Mouse (Mus musculus) embryonic facial prominence, embryonic 11.5 days (tissue): ENCODE results near the gene Bach2. TPM values are rescaled to one million over a fixed set of nuclear protein-coding genes. Genes with fewer than 3 reads are reported as not detected.

Experiments used
- ATAC-seq: fragments of 200-750 bp; cut with Nextera tagmentation; replicated peaks from 2 replicates; pipeline ENCODE4 v1.8.0; 2017; ENCODE audit warnings: low read depth; ENCODE audit not compliant: insufficient number of reproducible peaks, low FRiP score, low TSS enrichment
- DNase-seq: peaks from one replicate; pipeline ENCODE4 v3.0.0-alpha.2; 2015; ENCODE audit warnings: low spot score
- H3K27ac ChIP-seq: fragments of 300-500 bp; sonication (generic); replicated peaks from 2 replicates; pipeline ENCODE4 v1.5.1; 2014; ENCODE audit warnings: mild to moderate bottlenecking, low read depth, low read length, control low read depth
- H3K27me3 ChIP-seq: fragments of 300-500 bp; sonication (generic); 2 replicates; pipeline ENCODE4 v1.6.1; 2014; ENCODE audit warnings: mild to moderate bottlenecking, low read length, moderate library complexity, mixed read lengths; ENCODE audit not compliant: control insufficient read depth, insufficient read depth
- H3K36me3 ChIP-seq: fragments of 300-500 bp; sonication (generic); replicated peaks from 2 replicates; pipeline ENCODE4 v1.6.1; 2014; ENCODE audit warnings: low read depth, mild to moderate bottlenecking, low read length, moderate library complexity, mixed read lengths; ENCODE audit not compliant: control insufficient read depth, insufficient read depth
- H3K4me1 ChIP-seq: fragments of 300-500 bp; sonication (generic); 2 replicates; pipeline ENCODE4 v1.6.1; 2014; ENCODE audit warnings: low read length, mixed read lengths; ENCODE audit not compliant: control insufficient read depth, insufficient read depth
- H3K4me2 ChIP-seq: fragments of 300-500 bp; sonication (generic); 2 replicates; pipeline ENCODE4 v1.6.1; 2014; ENCODE audit warnings: low read depth, mild to moderate bottlenecking, control low read depth, low read length, moderate library complexity
- H3K4me3 ChIP-seq: fragments of 300-500 bp; sonication (generic); 2 replicates; pipeline ENCODE4 v1.5.1; 2014; ENCODE audit warnings: low read depth, low read length, control low read depth
- H3K9ac ChIP-seq: fragments of 300-500 bp; sonication (generic); replicated peaks from 2 replicates; pipeline ENCODE4 v1.6.1; 2014; ENCODE audit warnings: mild to moderate bottlenecking, control low read depth, low read length
- H3K9me3 ChIP-seq: fragments of 300-500 bp; sonication (generic); replicated peaks from 2 replicates; pipeline ENCODE4 v1.6.1; 2016; ENCODE audit warnings: mild to moderate bottlenecking, low read length, inconsistent platforms, mixed read lengths; ENCODE audit not compliant: control insufficient read depth
- WGBS: fragments of 180-500 bp; shearing (Covaris S2); extraction: QIAGEN DNeasy Blood & Tissue Kit; methylation state at CpG from one replicate; pipeline ENCODE4 v1.1.7; 2014; 5-methylcytosine and 5-hydroxymethylcytosine counted together
- polyA plus RNA-seq: library from polyadenylated mRNA; unstranded; fragments of >200 nt; fragmentation: Nextera tagmentation; extraction: Ambion mirVana; gene quantifications from 2 replicates; pipeline ENCODE4 v1.2.1, GENCODE M21; 2014

The Bach2 gene
- polyA plus RNA-seq, 1 experiment from 2014 or later: 11.5 TPM

DNA sequence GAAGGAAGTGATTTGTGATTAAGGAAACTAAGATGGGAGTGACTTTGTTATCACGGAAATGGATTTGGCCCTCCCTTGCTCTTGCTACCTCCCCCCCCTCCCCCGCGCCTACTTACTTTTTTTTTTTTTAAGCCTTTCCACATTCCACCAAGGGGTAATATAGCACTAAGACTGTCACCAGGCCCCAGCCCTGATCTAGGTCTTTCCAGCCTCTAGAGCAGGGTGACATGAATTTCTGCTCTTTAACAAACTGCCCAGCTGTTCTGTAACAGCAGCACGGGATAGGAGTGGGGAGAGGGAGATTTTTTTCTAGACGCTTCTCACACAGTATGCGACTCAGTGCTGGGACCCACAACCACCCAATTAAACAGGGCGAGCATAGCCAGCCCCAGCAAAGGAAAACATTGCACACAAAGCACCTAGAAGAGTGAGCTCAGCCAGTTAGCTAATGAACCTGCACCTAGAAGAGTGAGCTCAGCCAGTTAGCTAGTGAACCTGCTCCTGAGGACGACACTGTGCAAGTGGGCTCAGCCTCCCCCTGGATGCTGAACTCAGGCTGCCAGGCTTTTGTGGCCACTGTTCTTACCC is 10.5 kb upstream of the Bach2 start:
- no peak for ATAC-seq
- WGBS: 64% methylated on average over 8 of the region's 8 CpGs

DNA sequence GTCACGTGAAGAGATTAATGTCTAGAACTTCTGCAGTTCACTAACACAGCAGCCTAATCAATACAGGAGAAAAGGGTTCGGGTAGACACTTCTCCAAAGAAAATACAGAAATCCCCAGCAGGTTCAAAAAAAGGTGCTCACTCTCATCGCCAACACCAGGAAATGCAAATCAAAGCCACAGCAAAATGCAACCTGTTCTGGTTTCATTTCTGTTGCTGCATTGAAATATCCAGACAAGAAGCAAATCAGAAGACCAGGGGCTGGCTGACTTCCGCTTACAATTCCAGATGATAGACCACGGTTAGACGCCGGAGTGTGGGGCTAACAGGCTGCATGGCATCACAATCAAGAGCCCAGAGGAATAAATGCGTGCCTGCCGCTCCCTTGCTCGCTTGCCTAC is 9.3 kb upstream of the Bach2 start:
- H3K4me3 ChIP-seq: no peak overlapping the region
- ATAC-seq (no peak), DNase-seq (no peak)
- no peak overlapping the region for H3K4me2 ChIP-seq
- 84% methylated on average over 10 of the region's 10 CpGs for WGBS
- H3K9me3 ChIP-seq: no peaks in the 10 kb centered on the region
- no peak overlapping the region for H3K27ac ChIP-seq
- no peak overlapping the region for H3K9ac ChIP-seq
- no peaks in the 10 kb centered on the region for H3K27me3 ChIP-seq
- no peaks in the 10 kb centered on the region for H3K4me1 ChIP-seq
- H3K36me3 ChIP-seq: no peaks in the 10 kb centered on the region

More for the DNA sequence above, 10.5 kb upstream of the Bach2 start:
- Histone ChIP-seq H3K4me1 (no peaks in the 10 kb centered on the region), H3K4me3 (no peak overlapping the region), H3K27ac (no peak overlapping the region), H3K9me3 (no peaks in the 10 kb centered on the region), H3K36me3 (no peaks in the 10 kb centered on the region), H3K4me2 (no peak overlapping the region), H3K27me3 (no peaks in the 10 kb centered on the region), H3K9ac (no peak overlapping the region; the same call in 1 of the 2 replicates)
- no peak for DNase-seq

DNA sequence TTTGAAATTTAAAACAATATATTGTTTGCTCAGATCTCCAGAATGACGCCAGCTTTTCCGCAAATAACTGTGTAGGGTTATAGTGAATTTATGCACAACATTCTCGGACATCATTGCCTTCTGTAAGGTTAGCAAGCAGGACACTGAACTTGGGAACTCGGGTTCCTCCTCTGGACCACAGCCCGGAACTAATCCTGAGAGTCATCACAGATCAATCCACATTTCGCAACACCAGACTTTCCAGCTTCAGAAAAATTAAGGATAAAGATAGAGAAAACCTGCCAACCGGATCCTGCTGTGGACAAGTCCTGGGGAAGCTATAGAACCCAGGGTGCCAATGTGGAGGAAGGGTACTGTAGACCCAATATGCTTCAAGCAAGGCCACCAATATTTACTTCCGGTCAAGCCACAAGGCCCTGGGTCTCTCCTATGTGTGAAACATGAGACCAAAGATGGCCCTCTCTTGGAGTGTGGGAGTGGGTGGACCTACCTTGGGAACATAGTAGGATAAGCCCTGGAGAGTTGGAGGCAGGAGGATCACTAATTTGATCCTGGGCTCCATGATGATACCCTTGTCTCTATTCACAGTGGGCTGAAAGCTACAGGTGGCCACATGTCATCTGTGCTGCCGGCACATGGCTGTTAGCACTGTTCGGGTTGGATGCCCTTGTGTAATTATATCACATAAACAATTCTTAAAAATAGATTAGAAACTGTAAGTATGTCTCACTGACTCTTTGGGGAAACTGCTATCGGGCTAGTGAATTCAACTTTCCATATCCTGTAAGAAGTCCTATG is 7.1 kb upstream of the Bach2 start:
- no peak overlapping the region for H3K9ac ChIP-seq
- DNase-seq (no peak), ATAC-seq (no peak)
- H3K27ac ChIP-seq: no peak overlapping the region
- H3K4me3 ChIP-seq: no peak overlapping the region
- WGBS: 88% methylated on average over 11 of the region's 11 CpGs
- H3K36me3 ChIP-seq: no peaks in the 10 kb centered on the region
- H3K9me3 ChIP-seq: no peaks in the 10 kb centered on the region
- H3K4me1 ChIP-seq: no peaks in the 10 kb centered on the region
- H3K27me3 ChIP-seq: no peaks in the 10 kb centered on the region
- no peak overlapping the region for H3K4me2 ChIP-seq

DNA sequence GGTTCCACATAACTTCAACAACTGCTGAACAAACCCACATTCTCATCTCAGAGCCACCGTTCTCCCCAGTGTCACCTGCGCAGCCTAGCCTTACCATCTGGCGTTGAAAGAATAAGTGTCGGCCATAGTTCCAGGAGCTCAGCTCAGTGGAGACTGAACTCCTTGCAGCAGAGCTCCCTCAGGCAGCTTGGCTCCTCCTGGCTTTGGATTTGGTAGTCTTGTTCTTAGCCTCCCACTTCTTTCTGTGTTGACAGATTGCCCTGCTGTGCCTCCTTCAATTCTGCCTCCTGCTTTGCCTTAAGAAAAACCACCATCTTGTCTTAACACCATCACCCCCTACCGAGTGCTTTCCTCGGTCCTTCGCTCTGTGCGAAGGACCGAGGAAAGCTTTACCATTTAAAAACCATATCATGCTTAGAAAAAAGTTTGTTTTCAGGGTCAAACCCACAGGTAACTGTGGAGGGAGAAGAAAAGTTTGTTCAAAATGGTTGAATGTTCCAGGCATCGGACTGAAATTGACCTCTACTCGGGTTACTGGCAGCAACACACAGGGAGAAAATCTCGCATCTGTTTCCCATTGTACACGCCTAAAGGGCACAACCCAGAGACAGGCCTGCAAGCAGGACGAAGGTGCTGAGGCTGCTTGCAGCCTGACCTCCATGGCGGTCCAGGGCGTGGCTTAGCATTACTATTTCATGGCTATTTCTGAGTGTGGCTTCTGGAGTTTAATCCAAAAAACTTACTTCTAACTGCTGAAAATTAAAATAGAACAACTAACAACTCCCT is 2.5 kb upstream of the Bach2 start:
- H3K4me1 ChIP-seq: no peaks in the 10 kb centered on the region; the same call in 1 of the 2 replicates
- no peak overlapping the region; the same call in 1 of the 2 replicates for H3K9ac ChIP-seq
- DNase-seq: peak; percentile 75
- WGBS: 40% methylated on average over 16 of the region's 16 CpGs
- no peaks in the 10 kb centered on the region for H3K27me3 ChIP-seq
- H3K4me2 ChIP-seq: no peak overlapping the region
- no peak for ATAC-seq
- no peaks in the 10 kb centered on the region for H3K9me3 ChIP-seq
- H3K4me3 ChIP-seq: no peak overlapping the region
- H3K36me3 ChIP-seq: no peaks in the 10 kb centered on the region
- no peak overlapping the region for H3K27ac ChIP-seq

DNA sequence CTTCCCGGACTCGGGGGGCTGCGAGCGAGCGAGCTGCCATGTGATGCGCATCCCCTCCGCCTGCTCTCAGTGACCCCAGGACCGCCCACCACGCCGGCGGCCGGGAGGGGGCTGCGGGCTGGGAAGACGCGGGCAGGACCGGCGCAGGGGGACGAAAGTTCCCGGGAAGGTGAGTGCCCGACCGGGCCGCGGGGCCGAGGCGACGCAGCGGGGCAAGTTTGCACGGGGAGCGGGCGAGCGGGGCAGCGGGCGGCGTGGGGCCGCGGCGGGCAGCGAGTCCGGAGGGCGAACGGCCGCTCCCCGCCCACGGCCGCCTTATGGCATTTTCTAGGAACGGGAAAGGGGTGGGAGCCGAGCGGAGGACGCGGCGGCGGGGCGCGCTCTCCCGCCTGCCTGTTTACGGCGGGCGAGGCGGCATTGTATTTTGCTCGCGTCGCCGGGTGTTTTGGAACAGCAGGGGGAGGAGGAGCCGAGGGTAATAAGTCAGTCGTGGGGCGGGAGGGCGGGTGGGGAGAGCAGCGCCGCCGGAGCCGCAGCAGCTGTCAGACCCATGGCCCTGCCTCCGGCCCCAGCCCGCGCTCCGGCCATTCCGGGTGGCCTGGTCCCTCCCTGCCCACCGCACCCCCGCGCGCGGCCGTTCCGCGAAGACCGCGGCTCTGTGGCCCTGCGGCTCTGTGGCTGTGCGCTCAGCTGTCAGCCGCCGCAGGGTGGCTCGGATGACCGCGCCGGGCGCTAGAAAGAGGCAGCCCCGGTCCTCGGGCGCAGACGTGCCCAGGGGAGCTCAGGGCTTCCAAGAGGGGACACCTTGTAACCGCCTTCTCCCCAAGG is 531 bp downstream of the Bach2 start:
- peak overlapping the region; percentile 91 for H3K4me3 ChIP-seq
- DNase-seq (peak; percentile 72), ATAC-seq (peak; percentile 54)
- H3K27ac ChIP-seq: peak overlapping the region; percentile 89
- H3K9me3 ChIP-seq: no peaks in the 10 kb centered on the region
- peak overlapping the region; percentile 88 for H3K9ac ChIP-seq
- peak overlapping the region; percentile 83 for H3K4me2 ChIP-seq
- under 1% methylated on average over 70 of the region's 100 CpGs for WGBS
- H3K27me3 ChIP-seq: no peaks in the 10 kb centered on the region
- H3K4me1 ChIP-seq: peaks cover 12% of the 10 kb centered on the region
- H3K36me3 ChIP-seq: no peaks in the 10 kb centered on the region

DNA sequence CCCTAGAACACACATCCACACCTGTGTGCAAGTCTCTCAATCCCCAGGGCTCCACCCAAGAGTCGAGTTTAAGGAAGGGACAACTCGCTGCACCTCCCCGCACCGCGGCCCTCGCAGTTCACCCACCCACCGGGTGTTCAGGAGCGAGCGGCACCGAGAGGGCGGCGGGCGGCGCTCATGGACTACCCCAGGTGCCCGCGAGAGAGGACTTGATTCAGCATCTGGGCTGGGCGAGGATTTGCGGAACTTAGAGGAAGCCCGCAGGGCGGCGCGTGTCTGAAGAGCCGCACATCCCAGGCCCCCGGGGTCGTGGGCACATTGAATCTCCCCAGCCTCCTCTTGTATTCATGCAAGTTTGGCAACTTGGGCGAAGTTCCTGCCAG is 1.1 kb downstream of the Bach2 start:
- peak overlapping the region; percentile 83 for H3K4me2 ChIP-seq
- peaks cover 14% of the 10 kb centered on the region for H3K4me1 ChIP-seq
- H3K4me3 ChIP-seq: peak overlapping the region; percentile 91
- no peaks in the 10 kb centered on the region for H3K36me3 ChIP-seq
- H3K27me3 ChIP-seq: no peaks in the 10 kb centered on the region
- H3K9ac ChIP-seq: peak overlapping the region; percentile 88
- DNase-seq (peak; percentile 76), ATAC-seq (no peak; the same call in none of the 2 replicates)
- peak overlapping the region; percentile 89 for H3K27ac ChIP-seq
- no peaks in the 10 kb centered on the region for H3K9me3 ChIP-seq
- 0% methylated on average over 26 of the region's 26 CpGs for WGBS

DNA sequence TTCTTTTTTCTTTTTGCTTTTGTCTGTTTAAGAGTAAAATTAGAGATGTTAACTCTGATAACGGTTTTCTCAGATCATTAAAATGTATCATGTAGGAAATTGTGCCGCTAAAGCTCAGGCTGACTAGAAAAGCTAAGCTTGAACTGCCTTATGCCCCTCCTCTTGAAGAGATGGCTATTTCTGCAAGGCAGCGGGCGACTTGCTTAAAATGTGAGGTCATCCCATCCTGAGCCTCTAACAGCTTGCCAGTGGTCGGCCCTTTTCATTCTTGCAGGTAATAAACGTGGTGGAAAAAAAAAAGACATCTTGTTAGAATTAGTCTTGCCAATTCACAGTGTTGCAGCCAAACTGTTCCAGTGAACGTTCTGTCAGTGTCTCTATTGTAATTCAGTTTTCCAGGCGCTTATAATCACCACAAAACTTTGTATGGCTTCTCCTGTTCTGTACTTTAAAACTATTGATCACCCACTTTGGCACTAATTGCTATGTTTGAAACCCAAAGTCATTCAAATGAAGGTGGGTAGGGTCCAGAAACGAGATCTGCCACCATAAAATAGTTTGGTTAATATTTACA is 1.9 kb downstream of the Bach2 start:
- no peak overlapping the region; the same call in 1 of the 2 replicates for H3K9ac ChIP-seq
- no peak for DNase-seq
- H3K27ac ChIP-seq: no peak overlapping the region
- ATAC-seq: no peak
- peak overlapping the region; percentile 91 for H3K4me3 ChIP-seq
- WGBS: 14% methylated on average over 9 of the region's 9 CpGs
- no peaks in the 10 kb centered on the region for H3K36me3 ChIP-seq
- H3K4me2 ChIP-seq: peak overlapping the region; percentile 83
- H3K9me3 ChIP-seq: no peaks in the 10 kb centered on the region
- H3K27me3 ChIP-seq: no peaks in the 10 kb centered on the region
- peaks cover 14% of the 10 kb centered on the region for H3K4me1 ChIP-seq
